Mouse (Mus musculus) gastrocnemius, postnatal 36 days (tissue): Measurements from ENCODE around the gene Pltp. TPM values are rescaled to one million over a fixed set of nuclear protein-coding genes. Genes with fewer than 3 reads are reported as not detected.
A peak's percentile ranks its signal among the peaks of the same experiment; 100 is the strongest.
"Not testable (repeated sequence)": the region's sequence is repeated elsewhere in the genome, so short reads cannot be mapped to it uniquely, and the experiment has no call there.

Experiments used
- DNase-seq, 2 experiments: peaks; one replicate each; pipeline ENCODE4 v3.0.0; 2022
- intact Hi-C: fragments of 180-260 bp; cut with DNase I; formaldehyde crosslinking; loops from one replicate; pipeline ENCODE4 v1.15.1; 2025
- total RNA-seq, 2 experiments: library from RNA; stranded (reverse); gene quantifications; 2 replicates each; pipeline ENCODE4 v1.2.3; 2021

The Pltp gene
- total RNA-seq, 2 experiments from 2014 or later = 15.3 to 15.7 TPM

DNA sequence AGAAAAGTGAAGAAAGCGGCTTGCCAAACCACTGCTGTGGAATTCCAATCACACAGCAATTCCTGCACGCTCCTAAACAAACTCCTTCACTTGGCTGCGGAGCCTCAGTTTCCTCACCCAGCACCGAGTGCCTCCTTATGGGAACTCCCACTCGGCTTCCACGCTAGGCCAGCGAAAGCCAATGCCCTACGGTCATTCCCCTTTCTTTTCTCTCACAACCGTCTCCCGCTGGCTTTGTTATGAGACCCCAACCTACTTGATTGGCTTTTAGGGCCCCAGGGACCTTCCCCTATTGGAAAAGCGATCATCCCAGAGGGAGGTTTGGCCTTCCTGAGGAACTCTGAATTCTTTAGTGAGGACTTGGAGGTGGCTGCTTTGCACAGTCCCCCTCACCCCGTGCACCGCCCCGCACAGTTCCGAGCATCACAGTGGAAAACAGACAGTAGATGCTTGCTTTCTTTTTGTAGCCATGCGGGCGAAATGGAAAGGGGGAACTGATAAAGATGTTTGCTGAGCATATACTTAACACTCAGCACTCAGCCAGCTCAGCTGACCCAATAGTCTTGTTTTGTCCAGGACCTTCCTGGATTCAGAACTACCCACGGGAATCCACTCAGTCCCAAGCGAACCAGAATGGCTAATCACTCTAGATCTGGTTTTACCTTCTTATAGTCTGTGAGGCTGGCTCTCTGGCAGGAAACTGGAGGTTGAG lies 487 bp upstream of the Pltp start:
- DNase-seq = no peak
- intact Hi-C loops = no loop called here

GRCm38 (mm10) chr2:164856309-164857100 lies 1.0 kb downstream of the Pltp start:
- no peak for DNase-seq
- intact Hi-C loops = no loop called here

DNA sequence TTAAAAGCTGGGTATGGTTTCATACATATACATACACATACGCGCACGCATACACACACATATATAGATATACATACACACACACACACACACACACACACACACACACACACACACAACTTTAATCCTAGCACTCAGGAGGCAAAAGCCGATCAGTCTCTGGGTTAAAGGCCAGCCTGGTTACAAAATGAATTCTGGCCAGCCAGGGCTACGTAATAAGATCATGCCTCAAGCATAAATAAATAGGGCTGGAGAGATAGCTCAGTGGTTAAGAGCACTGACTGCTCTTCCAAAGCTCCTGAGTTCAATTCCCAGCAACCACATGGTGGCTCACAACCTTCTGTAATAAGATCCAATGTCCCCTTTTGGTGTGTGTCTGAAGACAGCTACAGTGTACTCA lies 1.9 kb downstream of the Pltp start:
- intact Hi-C loops, DNase-seq: not testable (repeated sequence)

DNA sequence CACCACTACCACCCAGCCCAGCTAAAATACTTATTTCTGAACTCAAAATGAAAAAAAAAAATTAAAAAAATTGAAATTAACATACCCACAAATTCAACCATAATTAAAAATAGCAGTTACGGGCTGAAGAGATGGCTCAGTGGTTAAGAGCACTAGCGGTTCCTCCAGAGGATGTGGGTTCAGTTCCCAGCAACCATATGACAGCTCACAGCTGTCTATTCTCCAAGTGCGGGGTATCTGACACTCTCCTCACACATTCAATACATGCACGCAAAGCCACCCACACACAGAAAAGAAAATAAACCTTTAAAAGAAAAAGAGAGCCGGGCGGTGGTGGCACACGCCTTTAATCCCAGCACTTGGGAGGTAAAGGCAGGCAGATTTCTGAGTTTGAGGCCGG lies 7.5 kb downstream of the Pltp start:
- intact Hi-C loops = no loop called here
- DNase-seq = no peak

- intact Hi-C loops = no loop called here
- DNase-seq = no peak
These were observed 11.7 kb downstream of the Pltp start for GRCm38 (mm10) chr2:164845782-164846181.

- intact Hi-C loops = loop anchor here (10.0 kb wide), 1 partner anchor 70 kb away; no protein-coding TSS in a partner anchor
- no peak for DNase-seq
These were observed 22.3 kb downstream of the Pltp start for GRCm38 (mm10) chr2:164835164-164835563.

GRCm38 (mm10) chr2:164834531-164834930 lies 23.0 kb downstream of the Pltp start:
- intact Hi-C loops = loop anchor here (10.0 kb wide), 1 partner anchor 70 kb away; no protein-coding TSS in a partner anchor
- DNase-seq = no peak

DNA sequence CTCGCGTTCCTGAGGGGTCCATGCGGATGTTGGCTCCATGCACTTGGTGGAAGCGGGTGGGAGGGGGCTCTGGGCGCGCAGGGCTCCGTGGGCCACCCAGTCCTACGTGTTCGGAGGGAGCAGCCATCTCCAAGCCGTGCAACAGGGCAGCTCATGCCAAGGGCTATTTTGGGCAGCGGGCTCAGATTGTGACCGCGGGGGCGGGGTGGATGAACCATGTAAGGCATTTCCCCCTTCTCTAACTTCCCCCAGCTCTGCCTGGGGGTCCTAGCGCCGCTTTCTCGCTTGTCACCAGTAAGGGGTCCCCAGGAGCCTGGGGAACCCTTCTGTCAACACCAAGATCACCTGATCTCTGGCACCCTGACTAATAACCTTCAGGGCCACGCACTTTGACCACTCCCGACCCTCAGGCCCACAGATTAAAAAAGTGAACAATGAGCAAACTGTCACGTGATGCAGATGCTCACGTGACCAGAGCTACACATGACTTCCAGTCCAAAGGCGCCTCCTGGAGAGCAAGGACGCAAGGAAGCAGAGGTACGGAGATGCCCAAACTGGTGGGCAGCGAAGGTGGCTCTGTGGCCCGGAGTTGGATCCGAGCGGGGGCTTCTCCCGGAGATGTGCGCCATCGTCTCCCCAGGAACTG lies 24.1 kb downstream of the Pltp start, which contains the start of gene Neurl2:
Gene Neurl2 (minus strand): TSS at position 143 of the 646 bp plus-strand sequence.
- peak; percentile 82 to 88 for DNase-seq
- intact Hi-C loops = loop anchor here (10.0 kb wide), 1 partner anchor 71 kb away; no protein-coding TSS in a partner anchor

DNA sequence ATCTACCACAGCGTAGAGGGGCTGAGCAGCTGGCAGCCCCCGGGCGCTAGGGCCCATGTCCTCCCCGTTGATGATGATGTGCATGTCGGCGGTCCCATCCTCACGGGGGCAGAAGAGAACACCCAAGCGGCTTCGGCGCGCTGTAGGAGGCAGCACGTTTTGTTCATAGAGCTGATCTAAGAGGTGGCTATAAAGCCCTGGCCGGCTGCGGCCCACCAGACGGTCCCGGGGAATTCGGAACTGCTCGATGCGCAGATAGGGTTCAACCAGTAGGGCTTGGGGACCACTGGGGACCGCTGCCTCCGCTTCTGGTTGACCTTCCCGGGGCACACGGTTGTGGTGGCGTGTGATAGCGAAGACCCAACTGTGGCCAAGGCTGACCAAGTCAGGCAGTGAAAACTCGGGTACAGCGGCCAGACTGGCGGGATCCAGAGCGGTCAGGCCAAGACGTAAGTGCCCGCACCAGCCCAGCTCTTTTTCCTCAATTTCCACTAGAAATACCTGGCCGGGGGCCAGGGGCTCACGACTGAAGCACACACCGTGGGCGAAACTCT lies 24.7 kb downstream of the Pltp start, which contains the start of gene Ctsa:
Gene Ctsa (plus strand): TSS at position 126 of the 554 bp plus-strand sequence.
- peak; percentile 71 for DNase-seq

DNA sequence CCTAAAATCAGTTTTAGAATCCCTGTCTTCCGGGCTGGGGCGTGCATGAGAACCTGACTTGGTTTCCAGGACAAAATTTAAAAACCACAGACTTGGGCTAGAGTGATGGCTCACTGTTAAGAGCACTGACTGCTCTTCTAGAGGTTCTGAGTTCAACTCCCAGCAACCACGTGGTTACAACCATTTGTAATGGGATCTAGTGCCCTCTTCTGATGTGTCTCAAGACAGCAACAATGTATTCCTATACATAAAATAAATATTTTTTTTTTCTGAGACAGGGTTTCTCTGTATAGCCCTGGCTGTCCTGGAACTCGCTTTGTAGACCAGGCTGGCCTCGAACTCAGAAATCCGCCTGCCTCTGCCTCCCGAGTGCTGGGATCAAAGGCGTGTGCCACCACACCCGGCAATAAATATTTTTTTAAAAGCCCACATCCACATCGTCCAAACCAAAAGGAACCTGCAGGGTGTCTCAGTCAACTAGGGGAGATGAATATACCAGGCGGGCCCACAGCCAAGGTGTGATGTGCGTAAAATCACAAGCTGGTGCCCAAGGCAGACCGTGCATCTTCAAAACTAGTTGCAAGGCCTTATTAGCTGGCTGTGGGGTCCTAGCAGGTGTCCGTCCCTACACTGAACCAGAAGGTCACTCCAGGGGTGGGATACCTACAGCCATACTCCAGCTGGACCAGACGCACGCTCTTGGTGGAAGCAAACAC lies 25.3 kb downstream of the Pltp start:
- intact Hi-C loops = loop anchor here (10.0 kb wide), 1 partner anchor 73 kb away; no protein-coding TSS in a partner anchor
- no peak for DNase-seq

More for the DNA sequence above, 24.7 kb downstream of the Pltp start, which contains the start of gene Ctsa:
- intact Hi-C loops = loop anchor here (10.0 kb wide), 1 partner anchor 72 kb away; no protein-coding TSS in a partner anchor

- intact Hi-C loops = loop anchor here (10.0 kb wide), 1 partner anchor 74 kb away; no protein-coding TSS in a partner anchor
- DNase-seq = no peak
These were observed 26.5 kb downstream of the Pltp start for GRCm38 (mm10) chr2:164831029-164831428.

- intact Hi-C loops = loop anchor here (10.0 kb wide), 1 partner anchor 206 kb away; the partner anchor contains the start of gene Ncoa5
- no peak for DNase-seq
These were observed 28.4 kb downstream of the Pltp start for GRCm38 (mm10) chr2:164829090-164829489.

- DNase-seq = no peak
- intact Hi-C loops = loop anchor here (10.0 kb wide), 1 partner anchor 206 kb away; the partner anchor contains the start of gene Ncoa5
These were observed 29.1 kb downstream of the Pltp start, which contains the start of gene Spata25 for GRCm38 (mm10) chr2:164828437-164828836. Spata25 (minus strand) TSS chr2:164828537.

- no peak for DNase-seq
- intact Hi-C loops = loop anchor here (10.0 kb wide), 1 partner anchor 208 kb away; the partner anchor contains the start of gene Ncoa5
These were observed 30.2 kb downstream of the Pltp start for GRCm38 (mm10) chr2:164827146-164827850.

GRCm38 (mm10) chr2:164825521-164825920 lies 32.0 kb downstream of the Pltp start:
- no peak for DNase-seq
- intact Hi-C loops = loop anchor here (10.0 kb wide), 1 partner anchor 209 kb away; the partner anchor contains the start of gene Ncoa5

DNA sequence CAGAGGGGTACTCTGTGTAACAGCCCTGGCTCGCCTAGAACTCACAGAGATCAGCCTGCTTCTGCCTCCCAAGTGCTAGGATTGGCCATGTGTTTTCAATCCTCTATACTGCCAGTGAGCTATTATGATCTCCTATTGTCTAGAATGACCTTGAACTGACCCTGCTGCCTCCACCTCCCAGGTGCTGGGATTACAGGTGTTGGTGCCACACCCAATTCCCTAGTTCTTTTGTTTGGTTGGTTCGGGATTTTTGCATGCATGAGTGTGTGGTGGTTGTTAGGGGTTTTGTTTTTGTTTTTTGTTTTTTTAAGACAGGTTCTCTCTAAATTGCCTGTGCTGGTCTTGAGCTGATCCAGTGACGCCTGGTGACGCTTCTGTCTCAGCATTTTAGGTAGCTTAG lies 33.5 kb downstream of the Pltp start:
- intact Hi-C loops = loop anchor here (10.0 kb wide), 1 partner anchor 211 kb away; the partner anchor contains the start of gene Ncoa5
- no peak for DNase-seq

GRCm38 (mm10) chr2:164823181-164823585 lies 34.3 kb downstream of the Pltp start:
- intact Hi-C loops = loop anchor here (10.0 kb wide), 1 partner anchor 212 kb away; the partner anchor contains the start of gene Ncoa5
- DNase-seq = no peak

- intact Hi-C loops = loop anchor here (10.0 kb wide), 1 partner anchor 212 kb away; the partner anchor contains the start of gene Ncoa5
- peak; percentile 100 for DNase-seq
These were observed 34.8 kb downstream of the Pltp start, which contains the start of gene Zswim1 for GRCm38 (mm10) chr2:164822636-164823165. Zswim1 (plus strand) TSS chr2:164822686.
